Mouse (Mus musculus) CH12.LX (cell line): ENCODE measurements around the gene Parm1. TPM values are rescaled to one million over a fixed set of nuclear protein-coding genes. Genes with fewer than 3 reads are reported as not detected.

Experiments
- DNase-seq: peaks from one replicate; pipeline ENCODE4 v3.0.0-alpha.2; 2013; ENCODE audit errors: extremely low read depth
- H3K27ac ChIP-seq: 2 replicates; pipeline ENCODE4 v1.5.1; 2012; ENCODE audit warnings: low read depth, mild to moderate bottlenecking, control low read depth, moderate library complexity; ENCODE audit not compliant: insufficient read depth
- H3K27me3 ChIP-seq: replicated peaks from 2 replicates; pipeline ENCODE3; 2012; ENCODE audit warnings: inconsistent platforms
- H3K36me3 ChIP-seq, 2 experiments: replicated peaks in 1 of 2; 2 replicates each; pipeline versions ENCODE3 to v1.6.1; 2012; ENCODE audit warnings: inconsistent platforms in 1 of 2, low read length in 1 of 2, mild to moderate bottlenecking in 1 of 2, mixed read lengths in 1 of 2, moderate library complexity in 1 of 2; ENCODE audit not compliant: control insufficient read depth in 1 of 2, insufficient read depth in 1 of 2
- H3K4me1 ChIP-seq, 2 experiments: 2 replicates each; pipeline ENCODE4 v1.6.1; 2012; ENCODE audit warnings: inconsistent platforms in 1 of 2, moderate library complexity in 1 of 2; ENCODE audit not compliant: insufficient read depth in 2 of 2, control insufficient read depth in 1 of 2
- H3K4me2 ChIP-seq: 2 replicates; pipeline ENCODE4 v1.6.1; 2012; ENCODE audit warnings: low read depth, mild to moderate bottlenecking, control low read depth; ENCODE audit not compliant: poor library complexity, insufficient read depth, severe bottlenecking
- H3K4me3 ChIP-seq, 3 experiments: fragments of 150-350 bp in 1 of 3; sonication (generic) in 1 of 3; replicated peaks in 1 of 3; 2 replicates each; pipeline versions ENCODE3 to v1.5.1; 2011 to 2012; ENCODE audit warnings: low read depth in 2 of 3, low read length in 2 of 3, mild to moderate bottlenecking in 2 of 3, moderate library complexity in 2 of 3, control low read depth in 1 of 3, improper control_type of control experiment in 1 of 3, inconsistent platforms in 1 of 3, mixed read lengths in 1 of 3; ENCODE audit not compliant: poor library complexity in 1 of 3
- H3K79me2 ChIP-seq: replicated peaks from 2 replicates; pipeline ENCODE4 v1.6.1; 2012; ENCODE audit warnings: mild to moderate bottlenecking, moderate library complexity; ENCODE audit not compliant: control insufficient read depth, poor library complexity, insufficient read depth, severe bottlenecking; ENCODE audit errors: extremely low read depth
- H3K9ac ChIP-seq: 2 replicates; pipeline ENCODE4 v1.6.1; 2012; ENCODE audit warnings: low read depth, mild to moderate bottlenecking, control low read depth, moderate library complexity; ENCODE audit not compliant: insufficient read depth
- H3K9me3 ChIP-seq: replicated peaks from 2 replicates; pipeline ENCODE3; 2012; ENCODE audit warnings: low read length, inconsistent platforms, mixed read lengths
- CHD1 ChIP-seq: IDR thresholded peaks from 2 replicates; pipeline ENCODE4 v1.6.1; 2012; ENCODE audit warnings: low read depth, low read length, improper control_type of control experiment, inconsistent platforms
- CTCF ChIP-seq, 2 experiments: IDR thresholded peaks in 1 of 2; conservative IDR thresholded peaks in 1 of 2; 2 replicates each; pipeline ENCODE4 v1.5.1; 2011 to 2012; ENCODE audit warnings: low read depth in 2 of 2, low read length in 2 of 2, improper control_type of control experiment in 1 of 2, inconsistent platforms in 1 of 2, mild to moderate bottlenecking in 1 of 2, moderate library complexity in 1 of 2
- ETS1 ChIP-seq: conservative IDR thresholded peaks from 2 replicates; pipeline ENCODE4 v1.6.1; 2012; ENCODE audit warnings: low read depth, mild to moderate bottlenecking, inconsistent platforms, low read length, improper control_type of control experiment, moderate library complexity
- GABPA ChIP-seq: IDR thresholded peaks from 2 replicates; pipeline ENCODE4 v1.6.1; 2012; ENCODE audit warnings: low read depth, low read length, improper control_type of control experiment, inconsistent platforms; ENCODE audit not compliant: insufficient replicate concordance
- HCFC1 ChIP-seq: IDR thresholded peaks from 2 replicates; pipeline ENCODE4 v1.6.1; 2012; ENCODE audit warnings: low read depth, mild to moderate bottlenecking, inconsistent platforms, low read length, improper control_type of control experiment
- IRF4 ChIP-seq: IDR thresholded peaks from 2 replicates; pipeline ENCODE4 v1.6.1; 2014; ENCODE audit warnings: low read depth, mild to moderate bottlenecking, inconsistent platforms, low read length, improper control_type of control experiment
- KAT2A ChIP-seq: IDR thresholded peaks from 2 replicates; pipeline ENCODE4 v1.6.1; 2012; ENCODE audit warnings: low read length, improper control_type of control experiment, inconsistent platforms; ENCODE audit not compliant: insufficient replicate concordance
- MAX ChIP-seq: IDR thresholded peaks from 2 replicates; pipeline ENCODE4 v1.6.1; 2011; ENCODE audit warnings: low read length, improper control_type of control experiment
- MXI1 ChIP-seq: IDR thresholded peaks from 2 replicates; pipeline ENCODE4 v1.6.1; 2011; ENCODE audit warnings: mild to moderate bottlenecking, low read depth, low read length, improper control_type of control experiment
- NRF1 ChIP-seq: IDR thresholded peaks from 2 replicates; pipeline ENCODE4 v1.6.1; 2014; ENCODE audit warnings: low read depth, mild to moderate bottlenecking, inconsistent platforms, low read length, improper control_type of control experiment, moderate library complexity
- PAX5 ChIP-seq: IDR thresholded peaks from 2 replicates; pipeline ENCODE4 v1.6.1; 2012; ENCODE audit warnings: low read length, inconsistent platforms, mixed read lengths
- POLR2AphosphoS2 ChIP-seq: IDR thresholded peaks from 2 replicates; pipeline ENCODE4 v1.6.1; 2011; ENCODE audit warnings: low read depth, low read length, improper control_type of control experiment
- RAD21 ChIP-seq: IDR thresholded peaks from 2 replicates; pipeline ENCODE4 v1.6.1; 2011; ENCODE audit warnings: low read depth, mild to moderate bottlenecking, low read length, improper control_type of control experiment, moderate library complexity
- RCOR1 ChIP-seq: conservative IDR thresholded peaks from 2 replicates; pipeline ENCODE4 v1.6.1; 2012; ENCODE audit warnings: low read depth, mild to moderate bottlenecking, inconsistent platforms, low read length, improper control_type of control experiment
- SIN3A ChIP-seq: IDR thresholded peaks from 2 replicates; pipeline ENCODE4 v1.6.1; 2012; ENCODE audit warnings: low read length, improper control_type of control experiment, inconsistent platforms
- SMC3 ChIP-seq: IDR thresholded peaks from 2 replicates; pipeline ENCODE4 v1.6.1; 2011; ENCODE audit warnings: low read depth, low read length, improper control_type of control experiment
- TBP ChIP-seq: conservative IDR thresholded peaks from 2 replicates; pipeline ENCODE4 v1.6.1; 2011; ENCODE audit warnings: low read depth, low read length, improper control_type of control experiment
- TCF12 ChIP-seq: IDR thresholded peaks from 2 replicates; pipeline ENCODE4 v1.6.1; 2014; ENCODE audit warnings: low read depth, mild to moderate bottlenecking, inconsistent platforms, low read length, improper control_type of control experiment
- USF1 ChIP-seq: IDR thresholded peaks from 2 replicates; pipeline ENCODE4 v1.6.1; 2014; ENCODE audit warnings: low read depth, mild to moderate bottlenecking, inconsistent platforms, low read length, improper control_type of control experiment
- ZC3H11A ChIP-seq: IDR thresholded peaks from 2 replicates; pipeline ENCODE4 v1.6.1; 2012; ENCODE audit warnings: low read depth, mild to moderate bottlenecking, inconsistent platforms, low read length, improper control_type of control experiment
- ZKSCAN1 ChIP-seq: IDR thresholded peaks from 2 replicates; pipeline ENCODE4 v1.6.1; 2012; ENCODE audit warnings: low read depth, inconsistent platforms, low read length, improper control_type of control experiment, borderline replicate concordance
- ZMIZ1 ChIP-seq: IDR thresholded peaks from 2 replicates; pipeline ENCODE4 v1.6.1; 2012; ENCODE audit warnings: low read depth, mild to moderate bottlenecking, inconsistent platforms, low read length, improper control_type of control experiment
- ZNF384 ChIP-seq: IDR thresholded peaks from 2 replicates; pipeline ENCODE4 v1.6.1; 2012; ENCODE audit warnings: low read depth, low read length, improper control_type of control experiment, inconsistent platforms
- dilution Hi-C: fragments of 300-500 bp; cut with MboI; formaldehyde crosslinking; loops from 2 replicates; pipeline ENCODE4 v1.14.3; 2020; ENCODE audit warnings: low sequenced_read_pairs; ENCODE audit not compliant: extremely low pct_unique_long_range_greater_than_20kb, extremely low pct_ligation_motif_present
- in situ Hi-C: fragments of 300-500 bp; cut with MboI; formaldehyde crosslinking; loops from 3 replicates; pipeline ENCODE4 v1.14.3; 2019; ENCODE audit warnings: low sequenced_read_pairs, low pct_ligation_motif_present, low pct_unique_long_range_greater_than_20kb, mixed read lengths
- polyA plus RNA-seq: library from polyadenylated mRNA; unstranded; fragments of >175 nt; gene quantifications from 2 replicates; pipeline ENCODE4 v1.2.1, GENCODE M21; 2012; ENCODE audit warnings: low read depth; ENCODE audit not compliant: insufficient read length
- total RNA-seq, 2 experiments: library from RNA; depleted of rRNA; stranded (reverse); fragments of 300-350 nt in 1 of 2; fragments of >200 nt in 1 of 2; gene quantifications; 2 replicates each; pipeline ENCODE4 v1.2.3; 2012 to 2014

Parm1 gene
- 0.38 and 0.85 TPM in 2 replicates for total RNA-seq (2012; rRNA removed)
- 0.66 and 0.90 TPM in 2 replicates for total RNA-seq (2014; rRNA removed)
- polyA plus RNA-seq = 2.0 and 2.6 TPM in 2 replicates

GRCm38 (mm10) chr5:91517480-91518301 lies at the start of gene Parm1:
TSS of gene Parm1 (plus strand) at chr5:91517615.
- H3K27me3 ChIP-seq = no peaks in the 10 kb centered on the region
- TF ChIP-seq ETS1 (no peak), ZMIZ1 (peak; percentile 67), ZKSCAN1 (no peak), USF1 (no peak), HCFC1 (0 out of 2 replicates have a peak, but pooled peaks have one; percentile 16), SMC3 (peak; percentile 90), POLR2AphosphoS2 (no peak), TBP (no peak), TCF12 (peak; percentile 61; the same call in 1 of the 2 replicates), NRF1 (peak; percentile 65), ZC3H11A (peak; percentile 73), PAX5 (no peak), IRF4 (peak; percentile 50; the same call in 1 of the 2 replicates), CHD1 (no peak), CTCF (conservative IDR thresholded peaks at IDR 0.05 in 1 of 2, IDR thresholded peaks at IDR 0.05 in 1 of 2; ENCODE audit: low read depth in 2 of 2, low read length in 2 of 2) (peak in 1 of 2 experiments; percentile 86; a peak in 2 of 4 replicates), SIN3A (0 out of 2 replicates have a peak, but pooled peaks have one; percentile 46), MXI1 (no peak), MAX (no peak), RCOR1 (no peak), GABPA (no peak), KAT2A (no peak), RAD21 (peak; percentile 81), ZNF384 (no peak)
- dilution Hi-C loops (no loop called here), in situ Hi-C loops (no loop called here)
- H3K27ac ChIP-seq = no peak within 1 kb of the TSS
- 0 out of 2 replicates have a peak within 1 kb of the TSS, but pooled peaks have one; percentile 10 for H3K9ac ChIP-seq
- no peaks in the 10 kb centered on the region for H3K36me3 ChIP-seq
- peak; percentile 85 for DNase-seq
- H3K4me2 ChIP-seq = peak within 1 kb of the TSS; percentile 76
- peaks cover 0 to 15% of the 10 kb centered on the region in 2 experiments; a peak in 3 of 4 replicates for H3K4me1 ChIP-seq
- H3K9me3 ChIP-seq = no peaks in the 10 kb centered on the region
- peak within 1 kb of the TSS in 2 of 3 experiments; percentile 55 to 61 for H3K4me3 ChIP-seq
- no peaks in the 10 kb centered on the region for H3K79me2 ChIP-seq
